Mouse (Mus musculus): Measurements from ENCODE around the gene Pex14. TPM values are rescaled to one million over a fixed set of nuclear protein-coding genes. Genes with fewer than 3 reads are reported as not detected.

The Pex14 gene
- total and polyA plus RNA-seq, 3 experiments, result 20.1 to 23.7 (median 21.2) TPM

DNA sequence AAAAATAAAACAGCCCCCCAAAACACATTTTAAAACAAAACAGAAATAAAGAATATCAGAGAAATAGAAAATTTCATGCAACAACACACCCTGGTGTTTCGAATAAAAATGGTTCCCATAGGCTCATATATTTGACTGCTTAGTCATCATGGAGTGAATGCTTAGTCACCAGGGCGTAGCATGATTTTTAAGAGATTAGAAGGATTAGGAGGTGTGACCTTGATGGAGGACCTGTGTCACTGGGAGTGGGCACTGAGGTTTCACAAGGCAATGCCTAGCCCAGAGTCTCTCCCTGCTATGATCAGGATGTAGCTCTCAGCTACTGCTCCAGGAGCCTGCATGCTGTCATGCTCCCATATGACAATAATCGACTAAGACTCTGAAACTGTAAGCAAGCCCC is 93.6 kb downstream of the Pex14 start:
- Histone ChIP-seq H3K27me3 (ENCODE audit: control insufficient read depth, insufficient read depth, low read length) (no peaks in the 10 kb centered on the region), H3K27ac (no peak overlapping the region), H3K9ac (ENCODE audit: low read depth, low read length) (no peak overlapping the region), H3K4me1 (ENCODE audit: control insufficient read depth, insufficient read depth, low read length) (no peaks in the 10 kb centered on the region), H3K36me3 (ENCODE audit: control insufficient read depth, insufficient read depth, low read length) (no peaks in the 10 kb centered on the region), H3K79me2 (replicated peaks; ENCODE audit: control insufficient read depth, insufficient read depth, low read length) (no peaks in the 10 kb centered on the region), H3K4me3 (no peak overlapping the region)
- DNase-seq, result no peak
- intact Hi-C loops (cut with DNase I), result no loop called here
- 92% methylated on average over 3 of the region's 3 CpGs for WGBS
- no peak for TF ChIP-seq POLR2A (IDR thresholded peaks at IDR 0.05; ENCODE audit: insufficient read depth, low read depth, low read length)
- no peak for TF ChIP-seq CTCF (IDR thresholded peaks at IDR 0.05)
- TF ChIP-seq EP300 (IDR thresholded peaks at IDR 0.05; ENCODE audit: insufficient read depth, low read depth, low read length), result no peak

DNA sequence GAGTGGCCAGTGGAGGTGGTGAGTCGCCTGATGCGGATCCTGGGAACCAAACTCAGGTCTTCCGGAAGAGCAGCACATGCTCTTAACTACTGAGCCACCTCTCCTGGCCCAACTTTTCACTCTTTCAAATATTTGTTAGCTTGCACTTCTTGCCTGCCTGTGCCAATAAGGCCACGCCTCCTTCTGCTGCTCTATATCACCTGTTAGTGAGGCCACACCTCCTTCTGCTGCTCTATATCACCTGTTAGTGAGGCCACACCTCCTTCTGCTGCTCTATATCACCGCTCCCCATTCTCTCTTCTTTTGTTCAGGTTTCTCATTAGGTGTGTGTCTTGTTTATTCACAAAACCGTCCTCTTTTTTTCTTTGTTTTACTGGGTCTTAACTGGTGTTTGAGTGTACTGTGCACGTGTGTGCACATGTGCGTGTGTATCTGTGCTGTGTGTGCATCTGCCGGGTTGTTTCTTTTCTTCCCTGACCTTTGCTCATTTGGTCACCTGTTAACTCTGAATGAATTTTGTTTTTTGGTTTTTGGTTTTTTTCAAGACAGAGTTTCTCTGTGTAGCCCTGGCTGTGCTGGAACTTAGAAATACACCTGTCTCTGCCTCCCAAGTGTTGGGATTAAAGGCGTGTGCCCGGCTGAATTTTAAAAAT is 97.1 kb downstream of the Pex14 start:
- intact Hi-C loops (cut with DNase I), result no loop called here
- Histone ChIP-seq H3K36me3 (ENCODE audit: control insufficient read depth, insufficient read depth, low read length) (no peaks in the 10 kb centered on the region), H3K4me3 (no peak overlapping the region), H3K9ac (ENCODE audit: low read depth, low read length) (no peak overlapping the region), H3K27ac (no peak overlapping the region), H3K79me2 (replicated peaks; ENCODE audit: control insufficient read depth, insufficient read depth, low read length) (no peaks in the 10 kb centered on the region), H3K4me1 (ENCODE audit: control insufficient read depth, insufficient read depth, low read length) (no peaks in the 10 kb centered on the region), H3K27me3 (ENCODE audit: control insufficient read depth, insufficient read depth, low read length) (no peaks in the 10 kb centered on the region)
- 95% methylated on average over 11 of the region's 11 CpGs for WGBS
- TF ChIP-seq EP300 (IDR thresholded peaks at IDR 0.05; ENCODE audit: insufficient read depth, low read depth, low read length), result no peak
- no peak for TF ChIP-seq CTCF (IDR thresholded peaks at IDR 0.05)
- TF ChIP-seq POLR2A (IDR thresholded peaks at IDR 0.05; ENCODE audit: insufficient read depth, low read depth, low read length), result no peak
- DNase-seq, result no peak

DNA sequence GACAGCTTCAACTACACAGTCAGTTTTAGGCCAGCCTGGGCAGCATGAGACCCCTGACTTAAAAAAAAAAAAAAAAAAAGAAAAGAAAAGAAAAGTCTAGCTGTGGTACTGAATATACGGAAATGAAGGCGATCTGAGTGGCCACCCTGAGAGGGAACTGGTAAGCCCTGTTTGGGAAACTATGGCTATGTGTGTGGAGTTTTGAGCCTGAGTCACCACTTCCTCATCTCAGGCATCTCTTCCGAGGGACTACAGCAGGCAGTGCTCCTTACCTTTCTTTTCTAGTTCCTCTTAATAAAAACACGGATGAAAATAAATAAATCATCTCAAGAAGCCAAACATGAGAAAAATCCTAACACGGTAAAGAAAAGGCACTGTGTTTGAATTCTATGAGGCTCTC is 98.2 kb downstream of the Pex14 start:
- no peak overlapping the region for H3K27ac ChIP-seq
- intact Hi-C loops (cut with DNase I), result no loop called here
- no peaks in the 10 kb centered on the region for H3K79me2 ChIP-seq (replicated peaks; ENCODE audit: control insufficient read depth, insufficient read depth, low read length)
- TF ChIP-seq CTCF (IDR thresholded peaks at IDR 0.05) (no peak), EP300 (IDR thresholded peaks at IDR 0.05; ENCODE audit: insufficient read depth, low read depth, low read length) (no peak), POLR2A (IDR thresholded peaks at IDR 0.05; ENCODE audit: insufficient read depth, low read depth, low read length) (no peak)
- H3K4me3 ChIP-seq, result no peak overlapping the region
- no peaks in the 10 kb centered on the region for H3K36me3 ChIP-seq (ENCODE audit: control insufficient read depth, insufficient read depth, low read length)
- no peaks in the 10 kb centered on the region for H3K4me1 ChIP-seq (ENCODE audit: control insufficient read depth, insufficient read depth, low read length)
- WGBS, result 74% methylated on average over 5 of the region's 5 CpGs
- no peak for DNase-seq
- H3K9ac ChIP-seq (ENCODE audit: low read depth, low read length), result no peak overlapping the region
- no peaks in the 10 kb centered on the region for H3K27me3 ChIP-seq (ENCODE audit: control insufficient read depth, insufficient read depth, low read length)

DNA sequence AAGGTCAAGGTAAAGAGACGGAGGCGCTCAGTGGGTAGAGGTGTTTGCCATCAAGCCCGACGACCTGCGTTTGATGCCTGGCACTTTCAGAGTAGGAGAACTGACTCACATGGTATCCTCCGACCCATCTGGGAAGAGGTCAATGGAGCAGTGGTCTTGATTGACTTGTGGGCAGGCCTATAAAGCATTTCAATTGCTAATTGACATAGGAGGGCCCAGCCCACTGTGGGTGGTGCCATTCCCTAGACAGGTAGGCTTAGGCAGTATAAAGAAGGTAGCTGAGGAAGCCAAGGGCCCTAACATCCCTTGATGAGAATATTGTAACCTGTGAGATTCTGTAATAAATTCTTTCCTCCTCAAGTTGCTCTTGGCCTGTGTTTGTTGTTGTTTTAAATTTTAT is 98.9 kb downstream of the Pex14 start:
- Histone ChIP-seq H3K9ac (ENCODE audit: low read depth, low read length) (no peak overlapping the region), H3K27me3 (ENCODE audit: control insufficient read depth, insufficient read depth, low read length) (no peaks in the 10 kb centered on the region), H3K4me1 (ENCODE audit: control insufficient read depth, insufficient read depth, low read length) (no peaks in the 10 kb centered on the region), H3K36me3 (ENCODE audit: control insufficient read depth, insufficient read depth, low read length) (no peaks in the 10 kb centered on the region), H3K4me3 (no peak overlapping the region), H3K79me2 (replicated peaks; ENCODE audit: control insufficient read depth, insufficient read depth, low read length) (no peaks in the 10 kb centered on the region), H3K27ac (no peak overlapping the region)
- 96% methylated on average over 6 of the region's 6 CpGs for WGBS
- DNase-seq, result no peak
- no peak for TF ChIP-seq EP300 (IDR thresholded peaks at IDR 0.05; ENCODE audit: insufficient read depth, low read depth, low read length)
- no peak for TF ChIP-seq CTCF (IDR thresholded peaks at IDR 0.05)
- no peak for TF ChIP-seq POLR2A (IDR thresholded peaks at IDR 0.05; ENCODE audit: insufficient read depth, low read depth, low read length)
- intact Hi-C loops (cut with DNase I), result no loop called here

DNA sequence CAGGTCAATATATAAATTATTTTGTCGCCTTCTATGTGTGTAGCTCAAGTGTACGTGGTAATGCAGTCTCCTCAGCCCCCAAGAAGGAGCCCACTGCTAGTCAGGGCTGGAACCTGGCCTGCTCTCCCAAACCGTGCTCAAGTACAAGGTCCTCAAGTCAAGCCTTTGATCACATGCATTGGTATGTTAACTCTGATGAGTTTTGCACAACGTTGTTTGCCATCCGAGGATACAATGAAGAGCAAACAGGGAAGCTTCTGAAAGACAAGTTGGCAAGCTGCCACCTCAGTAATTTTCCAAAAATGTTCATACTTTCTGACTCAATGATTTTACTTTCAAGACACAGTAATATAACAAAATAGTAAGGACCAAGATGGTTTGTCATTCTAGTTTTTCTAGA is 105.7 kb downstream of the Pex14 start:
- Histone ChIP-seq H3K27ac (no peak overlapping the region), H3K36me3 (ENCODE audit: control insufficient read depth, insufficient read depth, low read length) (no peaks in the 10 kb centered on the region), H3K4me3 (no peak overlapping the region), H3K27me3 (ENCODE audit: control insufficient read depth, insufficient read depth, low read length) (no peaks in the 10 kb centered on the region), H3K9ac (ENCODE audit: low read depth, low read length) (no peak overlapping the region), H3K4me1 (ENCODE audit: control insufficient read depth, insufficient read depth, low read length) (no peaks in the 10 kb centered on the region), H3K79me2 (replicated peaks; ENCODE audit: control insufficient read depth, insufficient read depth, low read length) (no peaks in the 10 kb centered on the region)
- DNase-seq, result no peak
- no peak for TF ChIP-seq CTCF (IDR thresholded peaks at IDR 0.05)
- TF ChIP-seq EP300 (IDR thresholded peaks at IDR 0.05; ENCODE audit: insufficient read depth, low read depth, low read length), result no peak
- no peak for TF ChIP-seq POLR2A (IDR thresholded peaks at IDR 0.05; ENCODE audit: insufficient read depth, low read depth, low read length)
- intact Hi-C loops (cut with DNase I), result no loop called here
- WGBS, result 73% methylated on average over 5 of the region's 5 CpGs

DNA sequence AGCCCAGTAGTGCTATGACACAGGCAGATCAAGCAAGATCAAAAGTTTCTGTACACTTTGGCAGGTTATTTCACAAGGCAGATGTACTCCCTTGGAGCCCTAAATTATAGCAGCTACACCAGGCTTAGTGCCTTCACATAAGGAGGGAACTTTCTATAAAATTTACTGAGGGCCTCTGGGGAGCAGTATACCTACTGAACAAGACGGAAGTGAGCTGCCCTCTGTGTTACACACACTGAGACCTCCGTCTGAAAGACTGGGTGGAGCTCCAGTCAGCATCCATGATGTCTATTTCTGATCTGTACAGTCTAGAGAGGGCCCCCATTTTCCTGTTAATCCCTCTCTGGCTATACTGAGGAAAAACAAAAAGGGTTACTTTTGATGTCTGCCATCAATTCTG is 109.6 kb downstream of the Pex14 start:
- Histone ChIP-seq H3K36me3 (ENCODE audit: control insufficient read depth, insufficient read depth, low read length) (no peaks in the 10 kb centered on the region), H3K79me2 (replicated peaks; ENCODE audit: control insufficient read depth, insufficient read depth, low read length) (no peaks in the 10 kb centered on the region), H3K27me3 (ENCODE audit: control insufficient read depth, insufficient read depth, low read length) (no peaks in the 10 kb centered on the region), H3K9ac (ENCODE audit: low read depth, low read length) (no peak overlapping the region), H3K27ac (no peak overlapping the region), H3K4me3 (no peak overlapping the region), H3K4me1 (ENCODE audit: control insufficient read depth, insufficient read depth, low read length) (no peaks in the 10 kb centered on the region)
- no peak for TF ChIP-seq CTCF (IDR thresholded peaks at IDR 0.05)
- no peak for TF ChIP-seq POLR2A (IDR thresholded peaks at IDR 0.05; ENCODE audit: insufficient read depth, low read depth, low read length)
- TF ChIP-seq EP300 (IDR thresholded peaks at IDR 0.05; ENCODE audit: insufficient read depth, low read depth, low read length), result no peak
- DNase-seq, result no peak
- intact Hi-C loops (cut with DNase I), result no loop called here
- 53% methylated on average over 2 of the region's 2 CpGs for WGBS

All from heart, adult 2 months (tissue).